In genomic region chr4:103994406-103994805, GRCm38 (mm10) we compare ENCODE assay signal across 21 mouse cellular contexts.
"Had no signal": no experiment of that assay in that cellular context is flagged by ENCODE, and none has a peak within 500 bp of the region (broad histone marks: within the 10 kb centered on the region; RNA-seq: fewer than 3 reads in every experiment).

No protein-coding gene starts in this region.

- H3K27ac ChIP-seq: liver, embryonic 13.5 days; liver, embryonic 15.5 days; lung, embryonic 15.5 days; macrophage; midbrain, embryonic 13.5 days; midbrain, embryonic 15.5 days had no signal

- H3K4me2 ChIP-seq: liver, embryonic 11.5 days; liver, embryonic 13.5 days; liver, embryonic 15.5 days; lung, embryonic 15.5 days; midbrain, embryonic 11.5 days; midbrain, embryonic 13.5 days; midbrain, embryonic 15.5 days had no signal

- H3K36me3 ChIP-seq: liver, embryonic 13.5 days; liver, embryonic 15.5 days; lung, embryonic 15.5 days; midbrain, embryonic 13.5 days; midbrain, embryonic 15.5 days had no signal

- H3K4me3 ChIP-seq: liver, embryonic 13.5 days; liver, embryonic 15.5 days; lung, embryonic 15.5 days; megakaryocyte, embryonic 14.5 days; midbrain, embryonic 13.5 days; midbrain, embryonic 15.5 days had no signal

- ATAC-seq: liver, postnatal 0 days; lung, postnatal 0 days; midbrain, embryonic 15.5 days had no signal

- H3K4me1 ChIP-seq: liver, embryonic 13.5 days; liver, embryonic 15.5 days; lung, embryonic 15.5 days; megakaryocyte, embryonic 14.5 days; midbrain, embryonic 15.5 days had no signal

- H3K9me3 ChIP-seq: liver, embryonic 13.5 days; liver, embryonic 15.5 days; lung, embryonic 15.5 days; midbrain, embryonic 13.5 days; midbrain, embryonic 15.5 days had no signal

- H3K27me3 ChIP-seq: liver, embryonic 13.5 days; liver, embryonic 15.5 days; lung, embryonic 15.5 days; megakaryocyte, embryonic 14.5 days; midbrain, embryonic 13.5 days; midbrain, embryonic 15.5 days had no signal

- H3K9ac ChIP-seq: liver, embryonic 13.5 days; liver, embryonic 15.5 days; liver, postnatal 0 days; lung, embryonic 15.5 days; midbrain, embryonic 13.5 days; midbrain, embryonic 15.5 days had no signal

- DNase-seq: liver, embryonic 13.5 days; liver, postnatal 0 days; lung, adult 2 months; lung, postnatal 14 days; lung, postnatal 36 days; right cerebral cortex, adult 18-20 months; right cerebral cortex, postnatal 25 days; right cerebral cortex, postnatal 4 days; spleen, adult 18-20 months; thymus, adult 18-20 months; thymus, postnatal 14 days; thymus, postnatal 36 days had no signal
